Mouse (Mus musculus) erythroblast, embryonic 14.5 days (primary cell): ENCODE measurements around the gene Klk11.

Source experiments
- GATA1 ChIP-seq: IDR thresholded peaks from 2 replicates; pipeline ENCODE4 v1.6.1; 2012; ENCODE audit warnings: low read length, inconsistent platforms, mixed read lengths
- TAL1 ChIP-seq: IDR thresholded peaks from 3 replicates; pipeline ENCODE4 v1.6.1; 2012; ENCODE audit warnings: low read length, inconsistent platforms, mixed read lengths

- TF ChIP-seq TAL1 (no peak), GATA1 (no peak)
Observed at GRCm38 (mm10) chr7:43777423-43777822, 3.0 kb downstream of the Klk11 start.
